In the genomic region with DNA sequence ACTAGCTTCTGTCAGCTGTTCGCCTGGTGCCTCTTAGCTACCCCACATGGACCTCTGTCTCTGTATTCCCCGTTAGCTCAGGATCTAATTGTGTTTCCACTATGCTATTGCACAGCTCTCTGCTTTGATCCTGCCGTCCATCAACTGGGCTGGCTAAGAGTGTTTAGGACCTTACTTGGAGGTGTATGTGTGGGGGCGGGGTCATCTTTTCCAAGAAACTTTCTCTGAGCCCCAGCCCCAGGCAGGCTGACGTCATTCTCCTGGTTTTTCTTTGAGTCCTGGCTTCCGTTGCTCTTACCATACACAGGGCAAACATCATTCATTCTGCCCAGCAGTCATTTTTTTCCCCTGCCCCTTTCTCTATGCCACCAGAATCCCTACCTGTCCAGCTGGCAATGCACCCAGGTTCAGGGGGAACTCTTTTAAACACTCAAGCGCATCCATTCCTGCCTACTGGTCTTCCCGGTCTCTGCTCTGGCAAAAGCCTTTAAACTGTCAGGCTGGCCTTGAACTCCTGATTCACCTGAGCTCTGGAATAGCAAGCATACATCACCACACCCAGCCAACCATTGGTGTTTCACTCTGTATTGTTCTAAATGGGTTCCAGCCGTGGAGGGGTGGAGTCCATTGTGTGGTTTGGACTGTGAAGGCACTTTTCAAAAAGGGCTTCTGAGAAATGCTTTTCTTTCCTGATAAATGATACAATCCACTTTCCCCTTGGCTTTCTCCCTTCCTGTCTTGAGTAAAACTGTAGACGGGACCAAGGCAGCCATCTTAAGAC, we compare ENCODE assay signal across 20 mouse cellular contexts. TPM values are rescaled to one million over a fixed set of nuclear protein-coding genes. Genes with fewer than 3 reads are reported as not detected.
A peak's percentile ranks its signal among the peaks of the same experiment; 100 is the strongest.
DNase-seq lines count a peak whose midpoint lies in the region; ATAC-seq and TF ChIP-seq lines count a peak whose summit lies in the region.
"Had no signal": no experiment of that assay in that cellular context is flagged by ENCODE, and none has a peak within 500 bp of the region (broad histone marks: within the 10 kb centered on the region; RNA-seq: fewer than 3 reads in every experiment).

No protein-coding gene starts in this region.

- ATAC-seq in stomach, embryonic 15.5 days (ENCODE audit: insufficient read depth, low FRiP score, low read depth) = peak; percentile 20; the same call in 1 of the 2 replicates
- ATAC-seq: forebrain, embryonic 15.5 days; intestine, embryonic 16.5 days; Patski had no signal

- no peak for TF ChIP-seq CTCF in gastrocnemius, adult 2 months (IDR thresholded peaks at IDR 0.05)
- no peak for TF ChIP-seq CTCF in E14TG2a.4 (conservative IDR thresholded peaks at IDR 0.05; ENCODE audit: low read length)

- in situ Hi-C loops in ES-E14 (cut with MboI; ENCODE audit: low sequenced_read_pairs in 2 of 2, unreplicated experiment in 2 of 2) = no loop called here

- H3K9me3 ChIP-seq in E14TG2a.4 (ENCODE audit: low read length) (peaks cover 13% of the 10 kb centered on the region), ES-E14 (ENCODE audit: control insufficient read depth, insufficient read depth, low read depth, low read length) (no peaks in the 10 kb centered on the region)
- no peaks in the 10 kb centered on the region for H3K9me3 ChIP-seq in stomach, embryonic 15.5 days
- H3K9me3 ChIP-seq: forebrain, embryonic 15.5 days; heart, embryonic 12.5 days; hindbrain, embryonic 10.5 days had no signal

- no peak overlapping the region for H3K4me3 ChIP-seq in gastrocnemius, adult 2 months
- H3K4me3 ChIP-seq in E14TG2a.4 (replicated peaks; ENCODE audit: low read length) (peak overlapping the region; percentile 14; the same call in 1 of the 2 replicates), ES-E14 (ENCODE audit: insufficient read depth in 1 of 2, low read depth in 1 of 2, low read length in 2 of 2, poor library complexity in 1 of 2, severe bottlenecking in 1 of 2) (no peak overlapping the region)
- no peak overlapping the region for H3K4me3 ChIP-seq in stomach, embryonic 15.5 days (replicated peaks)
- H3K4me3 ChIP-seq: forebrain, embryonic 15.5 days; heart, embryonic 12.5 days; hindbrain, embryonic 10.5 days had no signal

- H3K27ac ChIP-seq in gastrocnemius, adult 2 months = no peak overlapping the region
- peak overlapping the region; percentile 53; the same call in 1 of the 2 replicates for H3K27ac ChIP-seq in ES-E14 (ENCODE audit: insufficient read depth, low read depth, low read length, poor library complexity, severe bottlenecking)
- no peak overlapping the region for H3K27ac ChIP-seq in stomach, embryonic 15.5 days
- H3K27ac ChIP-seq: forebrain, embryonic 15.5 days; hindbrain, embryonic 10.5 days; hindbrain, embryonic 14.5 days had no signal

- intact Hi-C loops in gastrocnemius, adult 2 months (cut with DNase I) = no loop called here

- 64% methylated on average over 10 of the region's 10 CpGs for WGBS in stomach, embryonic 15.5 days

- H3K36me3 ChIP-seq in E14TG2a.4 (ENCODE audit: insufficient read depth, low read length) (no peaks in the 10 kb centered on the region), ES-E14 (ENCODE audit: control insufficient read depth, insufficient read depth, low read length, poor library complexity, severe bottlenecking) (no peaks in the 10 kb centered on the region)
- no peaks in the 10 kb centered on the region for H3K36me3 ChIP-seq in stomach, embryonic 15.5 days
- H3K36me3 ChIP-seq: forebrain, embryonic 15.5 days; heart, embryonic 12.5 days; hindbrain, embryonic 10.5 days had no signal

- peaks cover 51% of the 10 kb centered on the region for H3K4me1 ChIP-seq in E14TG2a.4 (replicated peaks; ENCODE audit: low read depth, low read length)
- peaks cover 0 to 4% of the 10 kb centered on the region in 2 experiments; a peak in 2 of 4 replicates for H3K4me1 ChIP-seq in ES-E14 (ENCODE audit: control insufficient read depth in 2 of 2, insufficient read depth in 2 of 2, low read length in 2 of 2, poor library complexity in 1 of 2)
- 0 out of 2 replicates have a peak, but pooled peaks cover 5% of the 10 kb centered on the region for H3K4me1 ChIP-seq in stomach, embryonic 15.5 days
- H3K4me1 ChIP-seq: forebrain, embryonic 15.5 days; hindbrain, embryonic 10.5 days had no signal

- no peak overlapping the region for H3K9ac ChIP-seq in ES-E14 (ENCODE audit: insufficient read depth, low read depth, low read length, poor library complexity, severe bottlenecking)
- H3K9ac ChIP-seq in stomach, embryonic 15.5 days = no peak overlapping the region
- H3K9ac ChIP-seq: forebrain, embryonic 15.5 days; heart, embryonic 12.5 days; hindbrain, embryonic 14.5 days had no signal

- H3K4me2 ChIP-seq in stomach, embryonic 15.5 days = no peak overlapping the region
- H3K4me2 ChIP-seq: forebrain, embryonic 15.5 days; heart, embryonic 12.5 days; hindbrain, embryonic 14.5 days had no signal

- H3K27me3 ChIP-seq in E14TG2a.4 (ENCODE audit: insufficient read depth, low read length) = no peaks in the 10 kb centered on the region
- H3K27me3 ChIP-seq in stomach, embryonic 15.5 days (replicated peaks) = no peaks in the 10 kb centered on the region
- H3K27me3 ChIP-seq: forebrain, embryonic 15.5 days; heart, embryonic 12.5 days; Patski had no signal

- peak; percentile 3 for DNase-seq in gastrocnemius, adult 2 months
- no peak for DNase-seq in gastrocnemius, postnatal 10 days
- peak; percentile 63 for DNase-seq in ES-E14 (ENCODE audit: low read depth, low spot score)
- DNase-seq in embryo, embryonic 10.5 days (ENCODE audit: low spot score) = no peak
- DNase-seq in c-Kit-positive CD71-positive TER-119-positive erythroid progenitor cells, embryonic 14.5 days (ENCODE audit: low spot score) = no peak
- DNase-seq in spleen, adult 18-20 months = no peak
- DNase-seq: adrenal gland, adult 8-10 months; adrenal gland, postnatal 36 days; cerebellum, adult 11-12 months; cerebellum, adult 9-11 months; cerebellum, postnatal 36 days; gastrocnemius, postnatal 25 days had no signal

TF ChIP-seq in ES-E14, 5 proteins besides CTCF, POLR2A, EP300 and RAD21:
- TF ChIP-seq MAFK (IDR thresholded peaks at IDR 0.05; ENCODE audit: insufficient read depth, low read depth, low read length) = no peak
- TF ChIP-seq CHD2 (IDR thresholded peaks at IDR 0.05; ENCODE audit: low read depth, low read length) = no peak; the same call in 1 of the 2 replicates
- TF ChIP-seq ZC3H11A (IDR thresholded peaks at IDR 0.05; ENCODE audit: borderline replicate concordance, low read depth, low read length) = no peak
- no peak for TF ChIP-seq HCFC1 (IDR thresholded peaks at IDR 0.05; ENCODE audit: borderline replicate concordance, insufficient read depth, low read length)
- TF ChIP-seq ZNF384 (IDR thresholded peaks at IDR 0.05; ENCODE audit: low read depth, low read length) = no peak

RNA-seq across cellular contexts. Expression of a gene that starts 53.0 kb away (rescaled TPM):
- total RNA-seq in gastrocnemius, adult 2 months (2021) = 100 to 1,000 TPM; 135 to 219 TPM
- total RNA-seq in gastrocnemius, postnatal 10 days (2021) = 100 to 1,000 TPM in 1 of 2 experiments, 10 to 100 TPM in 1; 73.8 to 125 TPM
- 53.0 and 112 TPM in 2 replicates for total RNA-seq in ES-E14 (2012; rRNA removed)
- polyA plus RNA-seq in stomach, embryonic 15.5 days (2015; fragmentation: Nextera tagmentation; extraction: Ambion mirVana) = 4.9 and 5.7 TPM in 2 replicates

Comparison
In these comparisons a context has a peak if more than half of its experiments do, and no peak if none do; other contexts are left out.
1. DNase-seq: peak in gastrocnemius, adult 2 months (single experiment) and ES-E14 (single experiment); none in gastrocnemius, postnatal 10 days (single experiment), embryo, embryonic 10.5 days (single experiment), c-Kit-positive CD71-positive TER-119-positive erythroid progenitor cells, embryonic 14.5 days (single experiment) and spleen, adult 18-20 months (0 of 2).